Mouse (Mus musculus): ENCODE results near the gene Mybbp1a.

GRCm38 (mm10) chr11:72494046-72494988, 53.2 kb downstream of the Mybbp1a start:
- TF ChIP-seq CTCF (IDR thresholded peaks at IDR 0.05; ENCODE audit: extremely low read depth, insufficient read depth, low read length): no peak
- TF ChIP-seq POLR2A (IDR thresholded peaks at IDR 0.05; ENCODE audit: extremely low read depth, insufficient read depth, low read length): no peak
